Mouse (Mus musculus): ENCODE results near the gene Rsu1.

DNA sequence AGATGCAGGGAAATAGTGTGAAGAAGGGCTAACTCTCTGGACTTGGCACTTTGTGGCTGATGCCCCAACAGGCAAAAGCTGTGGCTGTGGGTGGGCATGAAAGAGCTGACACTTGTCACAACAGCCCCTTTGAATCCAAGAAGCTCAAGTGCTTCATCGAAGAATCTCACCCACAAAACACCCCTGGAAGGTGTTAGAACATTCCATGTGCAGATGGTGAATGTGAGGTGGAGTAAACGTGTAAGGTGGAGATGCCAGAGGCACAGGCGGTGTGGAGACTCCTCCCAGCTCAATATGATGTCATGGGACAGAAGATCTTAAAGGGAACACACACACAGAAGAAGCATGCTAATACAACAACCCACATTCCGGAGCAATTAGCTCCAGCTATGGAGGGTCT, 182.9 kb downstream of the Rsu1 start:
- TF ChIP-seq CTCF (IDR thresholded peaks at IDR 0.05; ENCODE audit: extremely low read depth, insufficient read depth, insufficient read length, insufficient replicate concordance) (no peak), POLR2A (IDR thresholded peaks at IDR 0.05; ENCODE audit: low read depth, low read length) (no peak)
